10 mouse cellular contexts compared by ENCODE assay signal in the genomic region with DNA sequence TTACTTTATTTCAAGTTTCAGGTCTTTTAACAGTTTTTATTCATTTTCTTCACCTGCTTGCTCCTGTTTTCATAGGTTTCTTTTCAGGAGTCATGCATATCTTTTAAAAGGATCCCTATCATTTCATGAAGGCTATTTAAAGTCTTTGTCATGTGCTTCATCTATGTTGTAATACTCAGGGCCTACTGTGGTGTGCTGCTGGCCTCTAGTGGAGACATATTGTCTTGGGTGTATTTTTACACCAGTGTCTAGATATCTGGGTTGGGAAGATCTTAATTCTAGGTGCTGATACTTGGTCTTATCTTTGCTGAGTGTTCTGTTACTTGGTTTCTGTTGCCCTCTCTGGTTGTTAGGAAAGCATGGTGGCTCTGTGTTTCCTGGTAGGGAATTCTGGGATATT.
DNase-seq lines count a peak whose midpoint lies in the region; ATAC-seq and TF ChIP-seq lines count a peak whose summit lies in the region.
"Had no signal": no experiment of that assay in that cellular context is flagged by ENCODE, and none has a peak within 500 bp of the region (broad histone marks: within the 10 kb centered on the region; RNA-seq: fewer than 3 reads in every experiment).

No protein-coding gene starts in this region.

- H3K4me1 ChIP-seq in hindbrain, postnatal 0 days (ENCODE audit: insufficient read depth, low read length): no peaks in the 10 kb centered on the region
- no peaks in the 10 kb centered on the region for H3K4me1 ChIP-seq in midbrain, embryonic 16.5 days (ENCODE audit: control insufficient read depth, insufficient read depth, low read length)
- H3K4me1 ChIP-seq: neural tube, embryonic 12.5 days had no signal

- ATAC-seq in frontal cortex, adult (ENCODE audit: low TSS enrichment): peak; percentile 95
- peak; percentile 61; the same call in 1 of the 2 replicates for ATAC-seq in hindbrain, postnatal 0 days
- ATAC-seq in midbrain, embryonic 16.5 days: peak; percentile 80; the same call in 1 of the 2 replicates
- no peak for ATAC-seq in monocyte, adult 5-6 weeks (replicated peaks; ENCODE audit: insufficient number of reproducible peaks, low FRiP score, low TSS enrichment, poor library complexity, severe bottlenecking)

- H3K4me2 ChIP-seq in hindbrain, postnatal 0 days (ENCODE audit: low read depth, low read length): no peak overlapping the region
- no peak overlapping the region for H3K4me2 ChIP-seq in midbrain, embryonic 16.5 days (ENCODE audit: low read length)
- H3K4me2 ChIP-seq: neural tube, embryonic 12.5 days had no signal

- DNase-seq in frontal cortex, postnatal 10 days (ENCODE audit: low spot score in 2 of 2): no peak
- DNase-seq in ES-CJ7 (ENCODE audit: low read depth, low spot score): peak; percentile 49
- DNase-seq in embryo, embryonic 9.5 days (ENCODE audit: extremely low spot score): peak; percentile 14
- DNase-seq in hindbrain, postnatal 0 days (ENCODE audit: low spot score): peak; percentile 59
- DNase-seq in layer of hippocampus, postnatal 36 days: peak; percentile 21 to 31

- no peaks in the 10 kb centered on the region for H3K36me3 ChIP-seq in hindbrain, postnatal 0 days (ENCODE audit: insufficient read depth, low read length)
- no peaks in the 10 kb centered on the region for H3K36me3 ChIP-seq in midbrain, embryonic 16.5 days (ENCODE audit: control insufficient read depth, insufficient read depth, low read length)
- H3K36me3 ChIP-seq: G1E; neural tube, embryonic 12.5 days had no signal

- H3K4me3 ChIP-seq in hindbrain, postnatal 0 days (ENCODE audit: low read length): no peak overlapping the region
- no peak overlapping the region for H3K4me3 ChIP-seq in midbrain, embryonic 16.5 days (ENCODE audit: low read depth, low read length)
- H3K4me3 ChIP-seq: neural tube, embryonic 12.5 days had no signal

- H3K27ac ChIP-seq in hindbrain, postnatal 0 days: no peak overlapping the region
- H3K27ac ChIP-seq in midbrain, embryonic 16.5 days (ENCODE audit: low read length): no peak overlapping the region
- H3K27ac ChIP-seq: neural tube, embryonic 12.5 days had no signal

- TF ChIP-seq CTCF in hindbrain, postnatal 0 days (IDR thresholded peaks at IDR 0.05; ENCODE audit: low read depth): peak; percentile 79

- H3K9ac ChIP-seq in hindbrain, postnatal 0 days (replicated peaks; ENCODE audit: low read length): no peak overlapping the region
- H3K9ac ChIP-seq in midbrain, embryonic 16.5 days (ENCODE audit: low read depth, low read length): no peak overlapping the region
- H3K9ac ChIP-seq: neural tube, embryonic 12.5 days had no signal

- no peaks in the 10 kb centered on the region for H3K9me3 ChIP-seq in hindbrain, postnatal 0 days (ENCODE audit: low read length)
- no peaks in the 10 kb centered on the region for H3K9me3 ChIP-seq in midbrain, embryonic 16.5 days (replicated peaks; ENCODE audit: control insufficient read depth, low read length, poor library complexity, severe bottlenecking)
- H3K9me3 ChIP-seq: G1E; neural tube, embryonic 12.5 days had no signal

- H3K27me3 ChIP-seq in hindbrain, postnatal 0 days (ENCODE audit: insufficient read depth, low read length): no peaks in the 10 kb centered on the region
- H3K27me3 ChIP-seq in midbrain, embryonic 16.5 days (ENCODE audit: control insufficient read depth, insufficient read depth, low read depth, low read length): no peaks in the 10 kb centered on the region
- H3K27me3 ChIP-seq: neural tube, embryonic 12.5 days had no signal

Comparison
In these comparisons a context has a peak if more than half of its experiments do, and no peak if none do; other contexts are left out.
1. DNase-seq: peak in ES-CJ7 (single experiment), embryo, embryonic 9.5 days (single experiment), hindbrain, postnatal 0 days (single experiment) and layer of hippocampus, postnatal 36 days (2 of 2); none in frontal cortex, postnatal 10 days (0 of 2).